Mouse (Mus musculus) heart, embryonic 10.5 days (tissue): ENCODE results near the gene Eif3a. TPM values are rescaled to one million over a fixed set of nuclear protein-coding genes. Genes with fewer than 3 reads are reported as not detected.
A peak's percentile ranks its signal among the peaks of the same experiment; 100 is the strongest.

Experiments
- DNase-seq: peaks from one replicate; pipeline ENCODE4 v3.0.0-alpha.2; 2017; ENCODE audit warnings: low spot score
- H3K27ac ChIP-seq: fragments of 300-500 bp; sonication (generic); 2 replicates; pipeline ENCODE4 v1.5.1; 2016; ENCODE audit warnings: mild to moderate bottlenecking
- H3K27me3 ChIP-seq: fragments of 300-500 bp; sonication (generic); 2 replicates; pipeline ENCODE4 v1.6.1; 2016; ENCODE audit warnings: mild to moderate bottlenecking; ENCODE audit not compliant: poor library complexity, insufficient read depth, severe bottlenecking
- H3K36me3 ChIP-seq: fragments of 300-500 bp; sonication (generic); 2 replicates; pipeline ENCODE4 v1.6.1; 2016; ENCODE audit warnings: mild to moderate bottlenecking, moderate library complexity
- H3K4me1 ChIP-seq: fragments of 300-500 bp; sonication (generic); 2 replicates; pipeline ENCODE4 v1.6.1; 2016; ENCODE audit warnings: mild to moderate bottlenecking
- H3K4me3 ChIP-seq: fragments of 300-500 bp; sonication (generic); 2 replicates; pipeline ENCODE4 v1.5.1; 2016; ENCODE audit warnings: mild to moderate bottlenecking, moderate library complexity
- H3K9me3 ChIP-seq: fragments of 300-500 bp; sonication (generic); 2 replicates; pipeline ENCODE4 v1.6.1; 2016; ENCODE audit warnings: mild to moderate bottlenecking, moderate library complexity
- WGBS: fragments of 180-500 bp; shearing (Covaris S2); methylation state at CpG from one replicate; pipeline ENCODE4 v1.1.7; 2016; 5-methylcytosine and 5-hydroxymethylcytosine counted together
- microRNA-seq: library from miRNA; unstranded; fragments of <30 nt; microRNA quantifications from one replicate; pipeline ENCODE4, GENCODE M21; 2017
- polyA plus RNA-seq: library from polyadenylated mRNA; unstranded; fragments of >200 nt; fragmentation: Nextera tagmentation; extraction: Ambion mirVana; gene quantifications from 2 replicates; pipeline ENCODE4 v1.2.1, GENCODE M21; 2016

Gene Eif3a
- polyA plus RNA-seq, 1 experiment from 2014 or later: 153 TPM

GRCm38 (mm10) chr19:60755438-60756191 is 34.8 kb downstream of the Eif3a start, which contains the start of gene Nanos1:
Gene Nanos1 (plus strand): TSS chr19:60755987.
- Histone ChIP-seq H3K36me3 (peaks cover 9% of the 10 kb centered on the region), H3K27ac (peak within 1 kb of the TSS; percentile 74), H3K9me3 (no peaks in the 10 kb centered on the region), H3K4me1 (peaks cover 15% of the 10 kb centered on the region), H3K27me3 (peaks cover 6% of the 10 kb centered on the region; the same call in 1 of the 2 replicates), H3K4me3 (peak within 1 kb of the TSS; percentile 85)
- peak; percentile 96 for DNase-seq
- WGBS: under 1% methylated on average over 58 of the region's 58 CpGs

- no peaks in the 10 kb centered on the region for H3K27me3 ChIP-seq
- H3K27ac ChIP-seq: no peak overlapping the region
- WGBS: 92% methylated on average over 1 of the region's 1 CpGs
- no peaks in the 10 kb centered on the region for H3K36me3 ChIP-seq
- H3K9me3 ChIP-seq: no peaks in the 10 kb centered on the region
- H3K4me1 ChIP-seq: no peaks in the 10 kb centered on the region
- no peak overlapping the region for H3K4me3 ChIP-seq
- DNase-seq: no peak
These were observed 42.7 kb downstream of the Eif3a start for GRCm38 (mm10) chr19:60747801-60748200.

- Histone ChIP-seq H3K36me3 (no peaks in the 10 kb centered on the region), H3K4me3 (no peak overlapping the region), H3K4me1 (no peaks in the 10 kb centered on the region), H3K9me3 (no peaks in the 10 kb centered on the region), H3K27ac (no peak overlapping the region), H3K27me3 (no peaks in the 10 kb centered on the region)
- WGBS: 71% methylated on average over 5 of the region's 5 CpGs
- no peak for DNase-seq
These were observed 46.5 kb downstream of the Eif3a start for GRCm38 (mm10) chr19:60743767-60744547.

GRCm38 (mm10) chr19:60740560-60740959 is 49.9 kb downstream of the Eif3a start:
- no peak for DNase-seq
- H3K27me3 ChIP-seq: no peaks in the 10 kb centered on the region
- H3K36me3 ChIP-seq: no peaks in the 10 kb centered on the region
- no peak overlapping the region for H3K27ac ChIP-seq
- no peaks in the 10 kb centered on the region for H3K9me3 ChIP-seq
- no peaks in the 10 kb centered on the region for H3K4me1 ChIP-seq
- WGBS: 41% methylated on average over 1 of the region's 1 CpGs
- no peak overlapping the region for H3K4me3 ChIP-seq

- H3K9me3 ChIP-seq: no peaks in the 10 kb centered on the region
- no peaks in the 10 kb centered on the region for H3K4me1 ChIP-seq
- no peak overlapping the region for H3K27ac ChIP-seq
- no peak overlapping the region for H3K4me3 ChIP-seq
- no peaks in the 10 kb centered on the region for H3K27me3 ChIP-seq
- 79% methylated on average over 1 of the region's 1 CpGs for WGBS
- H3K36me3 ChIP-seq: no peaks in the 10 kb centered on the region
- peak; percentile 53 for DNase-seq
These were observed 58.5 kb downstream of the Eif3a start for GRCm38 (mm10) chr19:60731966-60732365.

GRCm38 (mm10) chr19:60731299-60731698 is 59.2 kb downstream of the Eif3a start:
- H3K4me3 ChIP-seq: no peak overlapping the region
- H3K4me1 ChIP-seq: no peaks in the 10 kb centered on the region
- H3K36me3 ChIP-seq: no peaks in the 10 kb centered on the region
- no peaks in the 10 kb centered on the region for H3K9me3 ChIP-seq
- peak; percentile 11 for DNase-seq
- WGBS: 70% methylated on average over 1 of the region's 1 CpGs
- no peak overlapping the region for H3K27ac ChIP-seq
- no peaks in the 10 kb centered on the region for H3K27me3 ChIP-seq

- Histone ChIP-seq H3K27ac (no peak overlapping the region), H3K9me3 (no peaks in the 10 kb centered on the region), H3K4me1 (no peaks in the 10 kb centered on the region), H3K27me3 (no peaks in the 10 kb centered on the region), H3K36me3 (no peaks in the 10 kb centered on the region), H3K4me3 (no peak overlapping the region)
- peak; percentile 64 for DNase-seq
- WGBS: 45% methylated on average over 2 of the region's 2 CpGs
These were observed 60.1 kb downstream of the Eif3a start for GRCm38 (mm10) chr19:60730281-60730852.

- peak; percentile 2 for DNase-seq
- WGBS: 92% methylated on average over 2 of the region's 2 CpGs
- H3K27ac ChIP-seq: no peak overlapping the region
- H3K27me3 ChIP-seq: no peaks in the 10 kb centered on the region
- H3K36me3 ChIP-seq: no peaks in the 10 kb centered on the region
- no peak overlapping the region for H3K4me3 ChIP-seq
- H3K9me3 ChIP-seq: no peaks in the 10 kb centered on the region
- H3K4me1 ChIP-seq: no peaks in the 10 kb centered on the region
These were observed 74.1 kb downstream of the Eif3a start for GRCm38 (mm10) chr19:60716381-60716780.

- WGBS: 75% methylated on average over 2 of the region's 2 CpGs
These were observed 77.9 kb downstream of the Eif3a start for GRCm38 (mm10) chr19:60712577-60712976.

More at GRCm38 (mm10) chr19:60712577-60712976, 77.9 kb downstream of the Eif3a start:
- Histone ChIP-seq H3K36me3 (no peaks in the 10 kb centered on the region), H3K27me3 (no peaks in the 10 kb centered on the region), H3K4me3 (no peak overlapping the region), H3K9me3 (no peaks in the 10 kb centered on the region), H3K27ac (no peak overlapping the region), H3K4me1 (no peaks in the 10 kb centered on the region)
- DNase-seq: peak; percentile 62

Small RNA genes lying within 50 kb of the gene (microRNA-seq; reads per million reads assigned to microRNA genes)
- not detected for gene mmu-mir-3084-1

Other genes starting within 250 kb of the Eif3a start
- gene Cacul1, start 209.6 kb downstream of the Eif3a start, polyA plus RNA-seq: 20.8 and 26.3 TPM in 2 replicates
- gene Nanos1, start 34.7 kb downstream of the Eif3a start, polyA plus RNA-seq: 1.1 and 1.2 TPM in 2 replicates
- gene Fam45a, start 20.9 kb upstream of the Eif3a start, polyA plus RNA-seq: 28.5 and 30.6 TPM in 2 replicates
- 7.9 and 10.1 TPM in 2 replicates for gene Sfxn4, start 70.8 kb upstream of the Eif3a start, polyA plus RNA-seq
- 181 and 196 TPM in 2 replicates for gene Prdx3, start 83.9 kb upstream of the Eif3a start, polyA plus RNA-seq
- 4.2 and 4.3 TPM in 2 replicates for gene Grk5, start 99.1 kb upstream of the Eif3a start, polyA plus RNA-seq